Mouse (Mus musculus) neural tube, embryonic 10.5 days (tissue): ENCODE data around the gene Pnlip.

Source experiments
- DNase-seq: peaks from one replicate; pipeline ENCODE4 v3.0.0-alpha.2; 2017; ENCODE audit warnings: low spot score; ENCODE audit errors: extremely low spot score

Pnlip gene

GRCm38 (mm10) chr19:58652198-58652597, at the start of gene Pnlip:
Pnlip (plus strand) TSS chr19:58652498.
- DNase-seq, result no peak

DNA sequence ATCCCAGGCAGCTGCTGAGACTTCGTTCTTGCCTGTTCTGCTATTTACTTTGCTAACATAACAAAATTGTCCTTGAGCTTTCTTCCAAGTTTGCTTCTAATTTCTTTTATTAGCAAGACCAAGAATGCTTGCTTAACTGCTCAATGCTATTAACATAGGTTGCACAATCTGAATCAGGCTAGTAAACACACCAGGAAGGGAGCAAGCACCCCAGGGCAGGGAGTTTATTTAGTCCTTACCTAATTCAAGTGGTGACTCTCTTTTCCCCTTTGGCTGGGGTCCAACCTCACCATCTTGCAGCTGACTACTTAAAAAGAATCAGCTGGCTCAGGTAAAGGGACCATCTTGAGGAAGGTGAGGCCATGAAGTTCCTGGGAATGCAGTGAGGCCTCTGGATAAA, 42.6 kb upstream of the Pnlip start:
- DNase-seq, result no peak

DNA sequence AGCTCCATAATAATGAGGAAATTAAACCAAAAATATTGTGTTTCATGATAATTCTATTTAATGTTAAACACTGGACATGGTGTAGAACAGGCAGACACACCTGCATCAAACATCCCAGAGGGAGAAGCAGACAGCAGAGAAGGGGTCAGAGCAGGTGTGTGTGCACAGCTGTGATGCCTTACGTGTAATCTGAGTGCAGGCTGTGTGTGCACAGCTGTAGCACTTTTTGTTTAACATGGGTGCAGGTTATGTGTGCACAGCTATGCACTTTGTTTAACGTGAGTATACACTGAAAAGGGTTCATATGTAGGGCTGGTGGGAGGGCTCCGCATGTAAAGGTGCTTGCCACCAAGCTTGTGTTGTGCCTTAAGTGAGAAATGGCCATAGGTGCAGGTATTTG, 39.6 kb upstream of the Pnlip start:
- no peak for DNase-seq

- no peak for DNase-seq
These were observed 35.7 kb upstream of the Pnlip start for GRCm38 (mm10) chr19:58616606-58617005.

DNA sequence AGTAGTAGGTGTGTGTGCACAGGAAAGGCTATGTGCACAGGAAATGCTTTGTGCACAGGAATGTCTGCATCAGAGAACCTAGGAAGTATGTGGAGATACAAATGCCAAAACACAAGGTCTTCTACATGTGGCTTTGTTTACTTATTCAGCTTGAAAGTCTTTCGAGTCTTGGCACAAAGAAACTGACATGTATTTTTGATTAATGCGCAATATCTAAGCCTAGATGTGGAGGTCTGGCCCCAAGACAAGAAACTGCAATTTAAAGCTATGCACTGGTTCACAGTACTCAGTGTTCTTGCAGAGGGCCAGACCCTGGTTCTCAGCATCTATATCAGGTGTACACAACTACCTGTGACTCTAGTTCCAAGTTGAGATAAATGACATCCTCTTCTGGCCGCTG, 31.6 kb upstream of the Pnlip start:
- DNase-seq, result no peak

GRCm38 (mm10) chr19:58621646-58622045, 30.7 kb upstream of the Pnlip start:
- DNase-seq, result no peak

GRCm38 (mm10) chr19:58624799-58625198, 27.5 kb upstream of the Pnlip start:
- no peak for DNase-seq

GRCm38 (mm10) chr19:58625254-58625947, 26.9 kb upstream of the Pnlip start:
- DNase-seq, result no peak

DNA sequence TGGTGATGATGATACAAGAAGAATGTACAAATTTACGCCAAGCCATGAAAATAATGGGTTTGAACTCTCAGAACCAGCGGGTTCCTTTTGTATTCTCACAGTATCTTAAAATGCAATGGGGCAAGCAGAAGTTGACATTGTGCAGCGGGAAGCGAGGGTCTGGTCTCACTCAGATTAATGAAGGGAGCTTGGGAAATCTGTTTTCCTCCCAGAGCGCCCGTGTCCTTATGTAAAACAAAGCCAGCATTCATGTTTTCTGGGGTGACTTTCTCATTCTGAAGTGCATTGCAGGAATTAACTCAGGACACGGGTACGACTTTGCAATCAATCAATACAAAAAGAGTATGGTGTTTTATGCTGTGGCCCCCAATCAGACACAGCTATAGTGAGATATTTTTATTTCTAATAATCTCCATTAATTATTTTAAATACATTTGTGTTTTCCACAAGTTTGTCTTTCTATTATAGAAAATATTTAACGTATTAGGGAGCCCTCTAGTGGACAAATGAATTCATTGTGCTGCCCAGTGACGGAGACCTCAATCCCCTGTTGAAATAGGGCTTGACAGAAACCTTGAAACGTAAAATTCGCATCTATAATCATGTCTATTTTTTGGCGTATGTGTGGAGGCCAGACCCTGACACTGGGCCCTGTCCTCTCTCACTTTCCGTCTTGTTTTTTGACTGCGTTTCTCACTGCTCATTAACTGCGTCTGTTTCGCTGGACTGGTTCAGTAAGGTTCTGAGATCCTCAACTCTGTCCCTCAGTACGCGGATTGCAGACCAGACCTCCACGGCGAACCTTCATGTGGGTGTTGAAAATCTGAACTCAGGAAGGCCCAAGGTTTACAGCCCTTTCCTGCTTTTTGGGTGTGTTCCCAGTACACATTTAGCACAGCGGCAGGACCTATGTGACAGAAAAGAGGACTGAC, 24.6 kb upstream of the Pnlip start:
- peak; percentile 25 for DNase-seq

DNA sequence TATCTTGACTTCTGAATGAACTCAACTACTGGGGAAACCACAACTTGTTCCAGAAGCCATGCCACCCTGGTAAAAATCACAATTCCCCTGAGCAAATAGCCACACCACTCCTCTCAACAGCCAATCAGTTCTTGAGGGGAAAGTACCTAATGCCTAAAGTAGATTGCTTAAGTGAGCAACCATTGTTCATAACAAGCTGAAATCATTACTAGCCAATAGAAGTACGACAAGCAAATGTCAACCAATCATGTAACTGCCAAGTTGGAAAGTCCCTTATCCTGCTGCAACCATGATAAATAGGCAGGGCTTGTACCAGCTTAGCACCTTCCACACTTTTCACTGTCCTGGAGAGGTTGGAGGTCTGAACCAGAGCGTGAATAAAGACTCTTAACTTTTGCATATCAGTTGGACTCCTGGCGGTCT, 22.9 kb upstream of the Pnlip start:
- DNase-seq, result no peak

DNA sequence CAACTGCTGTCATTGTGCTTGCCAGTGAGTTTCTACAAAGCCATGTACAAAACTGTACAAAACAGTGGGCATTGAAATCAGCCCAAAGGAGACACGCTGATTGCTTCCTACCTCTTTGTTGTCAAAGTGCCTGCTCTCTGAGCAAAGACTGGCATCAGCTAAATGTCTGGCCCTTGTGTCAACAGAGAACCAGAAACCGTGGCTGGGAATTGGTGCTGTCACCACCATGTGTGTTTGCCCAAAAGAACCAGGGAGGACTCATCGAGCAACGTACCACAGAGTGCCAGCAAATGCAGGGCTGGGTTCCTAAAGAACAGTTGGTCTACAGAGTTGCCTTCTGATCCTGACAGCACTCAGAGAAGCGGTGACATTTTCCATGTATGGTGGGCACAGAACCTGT, 2.3 kb upstream of the Pnlip start:
- DNase-seq, result no peak

DNA sequence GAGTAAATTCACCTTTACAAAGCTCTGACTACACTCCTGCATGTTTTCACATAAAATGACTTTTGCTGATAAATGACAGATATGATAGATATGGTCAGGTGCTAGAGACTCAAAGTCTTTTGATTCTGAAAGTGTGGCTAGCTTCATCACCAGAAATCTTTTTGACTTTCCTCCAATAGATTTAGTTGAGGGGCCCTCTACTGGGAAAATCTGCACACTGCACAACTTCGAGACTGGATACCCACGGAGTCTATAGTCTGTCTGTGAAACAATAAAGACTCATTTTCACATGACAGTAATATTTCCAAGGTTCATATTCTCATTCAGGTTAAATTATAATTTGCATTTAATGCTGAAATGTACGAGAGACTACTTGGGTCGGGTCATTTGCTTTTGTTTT, 9.8 kb downstream of the Pnlip start:
- no peak for DNase-seq

- no peak for DNase-seq
These were observed 11.0 kb downstream of the Pnlip start for GRCm38 (mm10) chr19:58663317-58663716.

GRCm38 (mm10) chr19:58664901-58665300, 12.6 kb downstream of the Pnlip start:
- no peak for DNase-seq

DNA sequence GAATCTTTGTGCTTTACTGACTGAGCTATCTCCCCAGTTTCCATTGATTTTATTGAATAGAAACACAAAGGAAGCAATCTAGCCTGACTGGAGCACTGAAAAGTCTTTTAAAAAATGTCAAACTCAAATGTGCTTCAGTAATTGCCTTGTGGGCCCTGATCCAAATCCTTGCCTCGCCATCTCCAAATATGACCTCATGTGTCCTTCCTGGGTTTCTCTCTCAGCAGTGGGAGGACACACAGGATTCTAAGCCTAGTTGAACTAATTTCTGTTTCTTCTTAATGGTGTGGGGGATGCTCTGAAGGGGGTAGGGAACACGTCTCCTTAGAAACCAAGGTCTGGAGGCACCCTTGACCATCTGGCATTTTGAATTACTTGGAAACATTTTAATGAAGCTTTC, 22.3 kb downstream of the Pnlip start:
- DNase-seq, result no peak

DNA sequence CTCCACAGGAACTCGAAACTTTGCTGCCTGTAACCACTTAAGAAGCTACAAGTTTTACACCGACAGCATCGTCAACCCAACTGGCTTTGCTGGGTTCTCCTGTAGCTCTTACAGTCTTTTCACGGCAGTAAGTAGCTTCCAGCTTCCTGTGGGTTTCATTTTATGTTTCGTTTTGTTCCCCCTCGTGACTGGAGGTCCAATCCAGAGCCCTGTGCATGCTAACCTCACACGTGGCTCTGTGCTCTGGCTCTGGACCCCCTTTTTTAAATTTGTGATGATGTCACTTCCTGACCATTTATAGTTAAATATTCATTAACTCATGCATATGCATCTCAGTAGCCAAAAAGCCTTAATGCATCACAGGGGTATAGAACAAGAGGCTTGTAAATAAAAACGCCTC, 24.8 kb downstream of the Pnlip start:
- no peak for DNase-seq

DNA sequence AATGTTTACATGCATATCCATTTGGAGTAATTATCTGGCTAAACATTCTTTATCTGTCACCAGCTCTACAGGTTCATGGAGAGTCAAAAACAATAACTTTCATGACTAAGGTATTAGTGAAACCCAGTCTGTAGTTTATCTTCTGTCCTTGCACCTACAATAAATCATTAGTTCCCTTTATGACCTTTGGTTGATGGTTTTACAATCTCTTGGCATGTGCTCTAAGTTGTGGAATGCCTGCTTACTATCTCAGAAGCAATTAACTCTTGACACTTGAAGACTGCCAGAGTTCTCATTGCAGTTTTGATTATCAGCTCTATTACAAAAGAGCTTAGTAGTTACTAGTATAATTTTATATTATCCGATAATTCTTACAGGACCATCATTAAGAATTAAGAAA, 36.6 kb downstream of the Pnlip start:
- DNase-seq, result no peak

DNA sequence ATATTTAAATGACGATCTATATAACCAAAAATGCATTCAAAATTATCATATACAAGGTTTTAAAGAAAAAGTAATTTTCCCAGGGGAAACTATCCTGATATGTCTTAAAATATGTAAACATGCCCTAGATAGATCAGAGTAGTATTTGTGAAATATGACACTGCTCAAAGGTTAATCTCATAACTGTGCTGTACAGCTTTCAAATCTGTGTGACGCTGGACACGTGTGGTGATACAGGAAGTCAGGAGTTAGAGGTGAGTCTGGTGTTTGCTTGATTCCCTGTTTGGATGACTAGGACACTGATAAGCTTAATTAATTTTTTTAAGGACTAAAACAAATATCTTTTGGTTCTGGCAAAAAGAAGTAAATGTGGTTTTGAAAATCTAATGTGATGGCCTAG, 43.0 kb downstream of the Pnlip start:
- no peak for DNase-seq

GRCm38 (mm10) chr19:58696235-58696634, 43.9 kb downstream of the Pnlip start:
- no peak for DNase-seq

DNA sequence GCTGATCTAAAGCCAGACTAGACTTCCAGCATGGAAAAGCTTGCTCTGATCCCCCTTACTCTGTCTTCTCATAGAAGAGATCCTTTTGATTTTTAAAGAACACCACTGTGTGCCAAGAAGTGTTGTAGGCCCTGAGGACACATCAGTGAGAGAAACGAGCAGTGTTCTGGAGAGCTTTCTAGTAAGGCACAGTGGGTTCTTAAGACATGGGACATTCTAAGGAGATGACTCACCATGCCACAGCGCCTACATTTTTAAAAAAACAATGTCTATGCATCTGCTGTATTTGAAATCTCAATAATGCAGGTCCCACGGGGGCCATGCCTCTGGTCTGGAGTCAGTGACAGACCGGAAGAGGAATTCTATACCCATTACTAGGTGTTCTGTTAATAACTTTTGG, 52.3 kb downstream of the Pnlip start:
- DNase-seq, result no peak

- no peak for DNase-seq
These were observed 56.3 kb downstream of the Pnlip start for GRCm38 (mm10) chr19:58708611-58709010.

GRCm38 (mm10) chr19:58717925-58718324, 65.6 kb downstream of the Pnlip start:
- no peak for DNase-seq

- no peak for DNase-seq
These were observed 68.1 kb downstream of the Pnlip start for GRCm38 (mm10) chr19:58720439-58720838.
